Mouse (Mus musculus) thymus, adult 2 months (tissue): ENCODE measurements at regions not wholly inside any gene's neighbourhood (a gene's known extent, or its start where the extent isn't known, plus 50 kb on each side); places are given as distances from the start of the nearest gene placed in this dataset.

ENCODE experiments used
- CTCF ChIP-seq: fragments of 200-500 bp; IDR thresholded peaks from 2 replicates; pipeline ENCODE4 v1.5.1; 2012; ENCODE audit warnings: mild to moderate bottlenecking, control low read depth, low read length, moderate library complexity, borderline replicate concordance; ENCODE audit not compliant: control insufficient read depth, poor library complexity, insufficient read depth; ENCODE audit errors: extremely low read depth
- POLR2A ChIP-seq: fragments of 200-500 bp; IDR thresholded peaks from 2 replicates; pipeline ENCODE4 v1.6.1; 2012; ENCODE audit warnings: mild to moderate bottlenecking, low read length, control low read depth, moderate library complexity; ENCODE audit not compliant: control insufficient read depth, poor library complexity, insufficient read depth; ENCODE audit errors: extremely low read depth

DNA sequence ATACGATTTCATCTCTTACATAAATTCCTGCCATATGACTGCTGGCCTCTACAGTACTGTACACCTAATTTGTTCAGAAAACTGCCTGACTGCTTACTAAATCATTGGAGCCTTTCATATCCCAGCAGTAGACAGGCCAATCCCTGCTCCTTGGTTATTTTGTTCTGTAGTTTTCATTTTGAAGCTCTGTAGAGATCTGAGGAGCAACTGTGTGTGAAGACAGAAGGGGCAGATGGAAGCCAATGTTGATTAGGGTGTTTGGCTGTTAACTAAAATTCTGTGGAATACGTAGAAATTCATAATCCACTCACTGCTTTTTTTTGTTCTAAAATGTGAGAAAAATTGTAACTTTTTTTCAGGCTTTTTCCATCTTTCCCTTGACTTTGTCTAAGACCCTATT lies 573.1 kb downstream of the Ets1 start:
- TF ChIP-seq CTCF, result no peak
- no peak for TF ChIP-seq POLR2A
